Mouse (Mus musculus) hindbrain, embryonic 13.5 days (tissue): ENCODE measurements around the gene Cbx7. TPM values are rescaled to one million over a fixed set of nuclear protein-coding genes. Genes with fewer than 3 reads are reported as not detected.
A peak's percentile ranks its signal among the peaks of the same experiment; 100 is the strongest.

Source experiments
- ATAC-seq: fragments of 200-750 bp; cut with Nextera tagmentation; 2 replicates; pipeline ENCODE4 v1.8.0; 2017; ENCODE audit warnings: moderate TSS enrichment; ENCODE audit not compliant: low FRiP score
- H3K27ac ChIP-seq: fragments of 300-500 bp; sonication (generic); 2 replicates; pipeline ENCODE4 v1.5.1; 2015; ENCODE audit warnings: inconsistent platforms, mild to moderate bottlenecking, moderate library complexity
- H3K27me3 ChIP-seq: fragments of 300-500 bp; sonication (generic); 2 replicates; pipeline ENCODE4 v1.6.1; 2015; ENCODE audit warnings: mild to moderate bottlenecking, inconsistent platforms
- H3K36me3 ChIP-seq: fragments of 300-500 bp; sonication (generic); 2 replicates; pipeline ENCODE4 v1.6.1; 2015; ENCODE audit warnings: mild to moderate bottlenecking, inconsistent platforms
- H3K4me1 ChIP-seq: fragments of 300-500 bp; sonication (generic); replicated peaks from 2 replicates; pipeline ENCODE4 v1.6.1; 2015; ENCODE audit warnings: inconsistent platforms
- H3K4me2 ChIP-seq: fragments of 300-500 bp; sonication (generic); 2 replicates; pipeline ENCODE4 v1.6.1; 2015; ENCODE audit warnings: inconsistent platforms, mild to moderate bottlenecking, moderate library complexity
- H3K4me3 ChIP-seq: fragments of 300-500 bp; sonication (generic); 2 replicates; pipeline ENCODE4 v1.5.1; 2015; ENCODE audit warnings: mild to moderate bottlenecking, inconsistent platforms
- H3K9ac ChIP-seq: fragments of 300-500 bp; sonication (generic); 2 replicates; pipeline ENCODE4 v1.6.1; 2015; ENCODE audit warnings: mild to moderate bottlenecking, inconsistent platforms
- H3K9me3 ChIP-seq: fragments of 300-500 bp; sonication (generic); 2 replicates; pipeline ENCODE4 v1.6.1; 2016; ENCODE audit warnings: inconsistent platforms
- WGBS: fragments of 180-500 bp; shearing (Covaris S2); methylation state at CpG from one replicate; pipeline ENCODE4 v1.1.7; 2015; 5-methylcytosine and 5-hydroxymethylcytosine counted together
- microRNA-seq: library from miRNA; unstranded; fragments of <30 nt; microRNA quantifications from one replicate; pipeline ENCODE4, GENCODE M21; 2016
- polyA plus RNA-seq: library from polyadenylated mRNA; unstranded; fragments of >200 nt; fragmentation: Nextera tagmentation; extraction: Ambion mirVana; gene quantifications from 2 replicates; pipeline ENCODE4 v1.2.1, GENCODE M21; 2015

The Cbx7 gene
- polyA plus RNA-seq, 1 experiment from 2014 or later = 3.6 TPM

DNA sequence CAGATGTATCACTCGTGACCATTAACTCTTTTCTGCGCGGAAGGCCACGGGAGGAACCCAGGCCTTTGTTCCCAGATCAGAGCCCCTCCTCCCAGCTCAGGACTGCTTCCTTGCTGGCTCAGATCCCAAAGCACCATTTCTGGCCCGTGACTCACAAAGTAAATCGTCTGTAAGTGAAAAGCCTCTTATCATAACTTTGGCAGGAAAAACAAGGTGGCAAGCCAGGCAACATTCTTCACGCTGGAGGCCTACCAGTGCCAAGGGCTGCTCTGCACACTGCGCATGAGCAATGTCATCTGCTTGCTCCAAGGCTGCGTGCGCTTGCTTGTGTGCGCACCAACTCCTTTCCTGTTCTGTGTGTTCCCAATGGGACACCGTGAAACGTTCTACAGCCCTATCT is 91.6 kb downstream of the Cbx7 start:
- no peak overlapping the region for H3K4me3 ChIP-seq
- H3K4me1 ChIP-seq = peaks cover 18% of the 10 kb centered on the region
- H3K9ac ChIP-seq = no peak overlapping the region
- no peaks in the 10 kb centered on the region for H3K27me3 ChIP-seq
- no peak overlapping the region for H3K4me2 ChIP-seq
- H3K27ac ChIP-seq = peak overlapping the region; percentile 40
- 57% methylated on average over 13 of the region's 13 CpGs for WGBS
- no peaks in the 10 kb centered on the region for H3K9me3 ChIP-seq
- no peak for ATAC-seq
- H3K36me3 ChIP-seq = no peaks in the 10 kb centered on the region

DNA sequence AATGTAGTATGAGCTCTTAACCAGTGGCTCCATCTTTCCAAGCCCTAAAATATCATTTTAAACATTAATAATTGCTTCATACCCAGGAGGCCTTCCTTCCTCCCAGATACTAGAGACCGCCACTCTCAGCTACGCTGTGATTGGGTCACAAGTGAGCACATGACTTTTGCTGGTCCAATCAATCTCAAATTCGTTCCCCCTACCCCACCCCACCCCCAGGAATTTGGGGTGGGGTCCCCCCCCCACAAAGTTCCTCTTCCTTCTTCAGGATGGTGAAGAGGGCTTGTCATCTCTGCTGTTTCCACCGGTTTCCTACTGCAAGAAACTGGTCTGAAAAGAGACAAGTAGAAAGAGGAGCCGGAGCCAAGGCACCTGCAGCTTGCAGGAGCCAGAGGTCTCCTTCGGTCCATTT is 92.2 kb downstream of the Cbx7 start:
- Histone ChIP-seq H3K4me3 (no peak overlapping the region), H3K9ac (no peak overlapping the region), H3K27me3 (no peaks in the 10 kb centered on the region), H3K4me2 (no peak overlapping the region), H3K36me3 (no peaks in the 10 kb centered on the region), H3K4me1 (peaks cover 18% of the 10 kb centered on the region), H3K27ac (peak overlapping the region; percentile 40), H3K9me3 (no peaks in the 10 kb centered on the region)
- WGBS = 72% methylated on average over 6 of the region's 6 CpGs
- ATAC-seq = no peak

DNA sequence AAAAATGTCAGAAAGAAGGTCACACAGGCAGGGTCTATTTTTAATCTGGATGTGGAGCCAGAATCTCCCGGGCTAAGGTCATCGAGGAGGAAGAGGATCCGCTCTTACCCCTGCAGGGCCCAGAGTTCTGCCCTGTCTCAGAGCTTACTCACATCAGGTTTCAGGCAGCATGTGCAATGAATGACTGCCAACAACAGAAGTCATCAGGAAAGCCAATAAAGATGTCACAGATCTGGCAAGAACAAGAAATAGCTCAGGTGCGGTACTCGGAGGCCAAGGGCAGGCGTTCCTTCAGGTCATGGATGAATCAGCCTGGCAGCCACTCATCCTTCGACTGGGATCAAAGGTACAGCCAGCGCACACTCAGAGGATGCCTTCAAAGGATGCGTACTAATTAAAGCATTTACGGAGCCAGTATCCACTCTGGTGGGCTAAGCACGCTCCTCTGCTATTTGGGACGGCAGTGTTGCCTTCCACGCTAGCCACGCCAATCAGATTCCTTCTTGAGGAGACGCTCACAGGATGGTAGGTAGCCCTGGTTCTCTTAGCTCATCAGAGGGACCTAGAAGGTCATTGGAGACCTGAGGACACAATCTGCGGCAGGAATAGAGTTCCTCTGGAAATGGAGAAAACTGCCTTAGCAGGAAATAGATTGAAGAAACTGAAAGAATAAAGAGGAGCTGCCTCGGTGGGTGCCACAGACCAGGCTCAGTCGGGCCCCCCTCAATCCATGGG is 95.5 kb downstream of the Cbx7 start:
- Histone ChIP-seq H3K27ac (no peak overlapping the region), H3K9ac (no peak overlapping the region), H3K4me1 (peaks cover 9% of the 10 kb centered on the region), H3K4me2 (no peak overlapping the region), H3K27me3 (no peaks in the 10 kb centered on the region), H3K4me3 (no peak overlapping the region), H3K9me3 (no peaks in the 10 kb centered on the region), H3K36me3 (no peaks in the 10 kb centered on the region)
- WGBS = 92% methylated on average over 18 of the region's 18 CpGs
- ATAC-seq = no peak

DNA sequence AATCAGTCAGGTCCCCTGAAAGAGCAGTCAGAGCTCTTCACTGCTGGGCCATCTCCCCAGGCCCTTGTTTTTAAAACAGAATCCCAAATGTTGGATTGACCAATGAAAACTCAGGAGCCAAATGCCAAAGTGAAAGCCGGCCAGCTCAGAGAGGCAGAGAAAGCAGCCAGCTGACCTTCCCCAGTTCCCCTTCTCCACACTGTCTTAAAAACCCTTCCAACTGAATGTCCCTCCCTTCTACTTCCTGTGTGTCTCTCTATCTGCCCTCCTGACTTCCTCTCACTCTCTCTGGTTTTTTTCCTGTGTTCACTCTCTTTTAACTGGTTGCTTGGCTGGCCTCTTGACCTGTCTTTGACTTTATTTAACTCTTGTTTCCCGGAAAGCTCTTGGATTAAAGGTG is 96.9 kb downstream of the Cbx7 start:
- 70% methylated on average over 2 of the region's 2 CpGs for WGBS

DNA sequence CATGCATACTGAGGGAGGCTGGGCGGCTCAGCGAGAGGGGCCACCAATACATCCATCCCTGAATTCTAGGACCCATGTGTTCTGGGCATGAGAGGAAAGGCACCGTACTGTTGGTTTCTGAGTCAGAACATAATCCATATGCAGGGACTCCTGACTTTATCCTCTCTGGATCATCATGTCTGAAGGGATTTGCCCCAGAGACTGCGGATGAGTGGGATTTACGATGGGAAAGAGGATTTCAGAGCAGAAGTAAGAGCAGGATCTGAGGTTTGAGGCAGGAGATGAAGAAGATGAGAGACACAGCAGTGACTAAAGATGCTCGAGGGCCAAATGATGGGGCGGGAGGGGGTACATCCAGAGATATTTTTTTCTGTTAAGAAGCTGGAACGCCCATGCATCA is 97.4 kb downstream of the Cbx7 start:
- Histone ChIP-seq H3K27me3 (no peaks in the 10 kb centered on the region), H3K36me3 (no peaks in the 10 kb centered on the region)
- WGBS = 91% methylated on average over 8 of the region's 8 CpGs

More for the DNA sequence above, 96.9 kb downstream of the Cbx7 start:
- ATAC-seq = no peak
- no peaks in the 10 kb centered on the region for H3K36me3 ChIP-seq
- no peak overlapping the region for H3K4me3 ChIP-seq
- no peaks in the 10 kb centered on the region for H3K27me3 ChIP-seq
- H3K27ac ChIP-seq = no peak overlapping the region
- no peak overlapping the region for H3K4me2 ChIP-seq
- peaks cover 3% of the 10 kb centered on the region; the same call in 1 of the 2 replicates for H3K9me3 ChIP-seq
- H3K9ac ChIP-seq = no peak overlapping the region
- H3K4me1 ChIP-seq = peaks cover 2% of the 10 kb centered on the region

DNA sequence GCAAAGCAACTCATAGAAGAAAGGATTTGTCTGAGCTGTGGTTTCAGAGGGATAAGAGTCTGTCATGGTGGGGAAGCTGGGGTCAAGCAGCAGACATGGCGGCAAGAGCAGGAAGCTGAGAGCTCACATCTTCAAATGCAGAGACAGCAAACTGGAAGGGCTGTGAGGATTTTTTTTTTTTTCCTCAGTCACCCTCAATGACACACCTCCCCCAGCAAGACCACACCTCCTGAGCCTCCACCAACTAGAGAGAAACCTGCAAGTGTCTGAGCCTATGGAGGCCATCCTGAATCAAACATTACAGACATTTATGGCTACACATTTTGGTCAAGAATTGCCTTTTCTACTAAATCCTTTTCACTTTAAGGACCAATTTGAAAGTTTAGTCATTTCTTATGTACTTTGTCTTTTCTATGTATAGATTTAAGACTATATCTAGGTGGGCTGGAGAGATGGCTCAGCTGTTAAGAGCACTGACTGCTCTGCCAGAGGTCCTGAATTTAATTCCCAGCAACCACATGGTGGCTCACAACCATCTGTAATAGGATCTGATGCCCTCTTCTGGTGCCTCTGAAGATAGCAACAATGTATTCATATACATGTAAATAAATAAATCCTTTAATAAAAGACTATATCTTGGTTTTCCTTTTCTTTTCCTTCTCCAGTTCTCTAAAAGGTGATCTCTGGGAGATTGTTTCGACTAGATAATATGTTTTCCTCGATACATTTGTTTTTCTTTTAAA is 103.5 kb downstream of the Cbx7 start:
- Histone ChIP-seq H3K4me1 (no peaks in the 10 kb centered on the region), H3K4me2 (no peak overlapping the region), H3K36me3 (no peaks in the 10 kb centered on the region), H3K9me3 (peaks cover 3% of the 10 kb centered on the region; the same call in 1 of the 2 replicates), H3K4me3 (no peak overlapping the region), H3K27ac (no peak overlapping the region), H3K9ac (no peak overlapping the region), H3K27me3 (no peaks in the 10 kb centered on the region)
- no peak for ATAC-seq
- 88% methylated on average over 3 of the region's 3 CpGs for WGBS

More for the DNA sequence above, 97.4 kb downstream of the Cbx7 start:
- H3K9me3 ChIP-seq = peaks cover 3% of the 10 kb centered on the region; the same call in 1 of the 2 replicates
- H3K4me1 ChIP-seq = no peaks in the 10 kb centered on the region
- no peak for ATAC-seq
- no peak overlapping the region for H3K4me2 ChIP-seq
- H3K9ac ChIP-seq = no peak overlapping the region
- no peak overlapping the region for H3K4me3 ChIP-seq
- H3K27ac ChIP-seq = no peak overlapping the region

Small RNA genes within 50 kb of the gene (microRNA-seq; reads per million reads assigned to microRNA genes)
- gene Mir7213 = not detected

Other genes starting within 250 kb of the Cbx7 start
- 9.8 and 10.2 TPM in 2 replicates for gene Sun2, start 228.6 kb downstream of the Cbx7 start, polyA plus RNA-seq
- 83.5 and 84.9 TPM in 2 replicates for gene Dnal4, start 193.3 kb downstream of the Cbx7 start, polyA plus RNA-seq
- 21.0 and 21.4 TPM in 2 replicates for gene Nptxr, start 166.4 kb downstream of the Cbx7 start, polyA plus RNA-seq
- 0.34 and 0.51 TPM in 2 replicates for gene Npcd, start 136.9 kb downstream of the Cbx7 start, polyA plus RNA-seq
- 50.2 and 52.6 TPM in 2 replicates for gene Cbx6, start 136.4 kb downstream of the Cbx7 start, polyA plus RNA-seq
- gene Apobec3, start 79.5 kb downstream of the Cbx7 start, polyA plus RNA-seq = 4.5 and 4.7 TPM in 2 replicates
- 2.4 and 2.8 TPM in 2 replicates for gene Pdgfb, start 43.9 kb upstream of the Cbx7 start, polyA plus RNA-seq
- 27.9 and 28.3 TPM in 2 replicates for gene Syngr1, start 120.2 kb upstream of the Cbx7 start, polyA plus RNA-seq
- 613 and 622 TPM in 2 replicates for gene Rpl3, start 120.7 kb upstream of the Cbx7 start, polyA plus RNA-seq
- 38.3 and 41.2 TPM in 2 replicates for gene Tab1, start 162.0 kb upstream of the Cbx7 start, polyA plus RNA-seq
- 12.2 and 13.0 TPM in 2 replicates for gene Mgat3, start 202.6 kb upstream of the Cbx7 start, polyA plus RNA-seq